Mouse (Mus musculus): ENCODE measurements around the gene Eif4enif1.
"Not testable (repeated sequence)": the region's sequence is repeated elsewhere in the genome, so short reads cannot be mapped to it uniquely, and the experiment has no call there.

DNA sequence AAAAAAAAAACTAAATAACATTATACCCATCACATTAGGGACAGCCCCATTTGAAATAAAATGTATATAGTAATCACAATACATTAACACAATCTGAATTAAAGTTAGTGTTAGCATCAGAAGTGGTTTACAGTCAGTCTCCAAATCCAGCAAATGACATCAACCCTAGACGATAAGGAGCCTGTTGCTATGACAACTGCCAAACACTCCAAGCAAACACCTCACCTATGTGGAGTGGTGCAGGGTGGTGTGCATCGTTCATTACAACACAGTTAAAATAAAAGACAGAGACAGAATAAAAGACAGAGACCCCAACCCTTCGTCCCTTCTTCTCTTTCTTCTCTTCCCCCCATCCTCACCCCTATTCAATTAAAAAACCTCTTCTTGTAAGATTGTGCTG is 38.5 kb upstream of the Eif4enif1 start:
- TF ChIP-seq CTCF, POLR2A (IDR thresholded peaks at IDR 0.05; ENCODE audit: insufficient read depth, low read depth, low read length): not testable (repeated sequence)
